Comparison of ENCODE assay signal across 8 mouse cellular contexts in genomic region chr14:21741786-21742185, GRCm38 (mm10). TPM values are rescaled to one million over a fixed set of nuclear protein-coding genes. Genes with fewer than 3 reads are reported as not detected.
DNase-seq lines count a peak whose midpoint lies in the region; ATAC-seq and TF ChIP-seq lines count a peak whose summit lies in the region.

No protein-coding gene starts in this region.

- no peak overlapping the region for H3K9ac ChIP-seq in hindbrain, embryonic 12.5 days
- H3K9ac ChIP-seq in lung, postnatal 0 days (replicated peaks; ENCODE audit: low read depth), result no peak overlapping the region

- in situ Hi-C loops in Patski (cut with MboI; ENCODE audit: low pct_unique_long_range_greater_than_20kb), result no loop called here

- H3K4me2 ChIP-seq in hindbrain, embryonic 12.5 days (replicated peaks), result no peak overlapping the region
- H3K4me2 ChIP-seq in lung, postnatal 0 days (replicated peaks; ENCODE audit: low read depth, low read length), result no peak overlapping the region

- peak; percentile 12 for ATAC-seq in Patski
- peak; percentile 78 for ATAC-seq in hindbrain, embryonic 12.5 days (ENCODE audit: low FRiP score)
- peak; percentile 77 for ATAC-seq in lung, postnatal 0 days

- CTCF ChIA-PET in Patski (lab: Charles Lee), result interaction anchor here (0.6 to 3.4 kb wide), 16 partner anchors 10 to 621 kb away, joined by 3 to 37 read pairs (median 4); partner anchors contain the start of gene Dusp13

- WGBS in hindbrain, embryonic 12.5 days, result 15% methylated on average over 4 of the region's 4 CpGs
- WGBS in lung, postnatal 0 days, result 16% methylated on average over 4 of the region's 4 CpGs

- POLR2A ChIA-PET in Patski (lab: Charles Lee), result interaction anchor here (0.5 kb wide), 1 partner anchor 608 kb away, joined by 3 read pairs; no protein-coding TSS in a partner anchor

- TF ChIP-seq EP300 in lung, postnatal 0 days (IDR thresholded peaks at IDR 0.05), result no peak

- no peak overlapping the region for H3K4me3 ChIP-seq in hindbrain, embryonic 12.5 days
- H3K4me3 ChIP-seq in lung, postnatal 0 days (ENCODE audit: low read depth, low read length), result no peak overlapping the region

- no peak overlapping the region for H3K27ac ChIP-seq in hindbrain, embryonic 12.5 days
- no peak overlapping the region for H3K27ac ChIP-seq in lung, postnatal 0 days (ENCODE audit: low read length)

- no peaks in the 10 kb centered on the region for H3K27me3 ChIP-seq in Patski
- peaks cover 7% of the 10 kb centered on the region; the same call in 1 of the 2 replicates for H3K27me3 ChIP-seq in hindbrain, embryonic 12.5 days
- no peaks in the 10 kb centered on the region for H3K27me3 ChIP-seq in lung, postnatal 0 days (replicated peaks; ENCODE audit: insufficient read depth, low read length)

- H3K9me3 ChIP-seq in hindbrain, embryonic 12.5 days (replicated peaks), result no peaks in the 10 kb centered on the region
- no peaks in the 10 kb centered on the region for H3K9me3 ChIP-seq in lung, postnatal 0 days (ENCODE audit: low read length)

- no peaks in the 10 kb centered on the region for H3K36me3 ChIP-seq in hindbrain, embryonic 12.5 days
- H3K36me3 ChIP-seq in lung, postnatal 0 days (ENCODE audit: insufficient read depth, low read length), result no peaks in the 10 kb centered on the region

- no peak for DNase-seq in Patski (ENCODE audit: low read depth, low spot score)
- DNase-seq in cerebellum, postnatal 10 days, result peak; percentile 92 to 94
- peak; percentile 59 to 85 for DNase-seq in frontal cortex, postnatal 14 days (ENCODE audit: low spot score in 2 of 2)
- DNase-seq in layer of hippocampus, adult 9-11 months, result peak; percentile 78
- DNase-seq in lung, postnatal 0 days (ENCODE audit: low spot score), result peak; percentile 80
- peak; percentile 82 for DNase-seq in ovary, postnatal 14 days (ENCODE audit: low spot score)
- peak; percentile 29 to 77 for DNase-seq in thymus, postnatal 10 days (ENCODE audit: low spot score in 2 of 2)

- H3K4me1 ChIP-seq in hindbrain, embryonic 12.5 days, result no peaks in the 10 kb centered on the region
- no peaks in the 10 kb centered on the region for H3K4me1 ChIP-seq in lung, postnatal 0 days (ENCODE audit: insufficient read depth, low read depth, low read length)

- no peak for TF ChIP-seq CTCF in Patski (IDR thresholded peaks at IDR 0.05)
- peak; percentile 97 for TF ChIP-seq CTCF in lung, postnatal 0 days (IDR thresholded peaks at IDR 0.05)

RNA-seq across cellular contexts. Expression of gene Samd8, which starts 8.5 kb away (rescaled TPM):
- polyA plus RNA-seq in Patski (2021), result 26.1 TPM
- 15.9 and 19.0 TPM in 2 replicates for polyA plus RNA-seq in hindbrain, embryonic 12.5 days (2016; fragmentation: Nextera tagmentation; extraction: Ambion mirVana)
- polyA plus RNA-seq in lung, postnatal 0 days (2015; fragmentation: Nextera tagmentation; extraction: Ambion mirVana), result 7.1 and 8.1 TPM in 2 replicates

RNA-seq across cellular contexts. Expression of gene Dusp13, which starts 9.2 kb away (rescaled TPM):
- polyA plus RNA-seq in Patski (2021), result 0.36 TPM
- polyA plus RNA-seq in hindbrain, embryonic 12.5 days (2016; fragmentation: Nextera tagmentation; extraction: Ambion mirVana), result 0.43 TPM in 1 of 2 replicates, not detected in the other
- 0.20 and 0.29 TPM in 2 replicates for polyA plus RNA-seq in lung, postnatal 0 days (2015; fragmentation: Nextera tagmentation; extraction: Ambion mirVana)

RNA-seq across cellular contexts. Expression of gene Dupd1, which starts 27.4 kb away (rescaled TPM):
- polyA plus RNA-seq in Patski (2021), result not detected
- polyA plus RNA-seq in hindbrain, embryonic 12.5 days (2016; fragmentation: Nextera tagmentation; extraction: Ambion mirVana), result 0.25 and 0.31 TPM in 2 replicates
- polyA plus RNA-seq in lung, postnatal 0 days (2015; fragmentation: Nextera tagmentation; extraction: Ambion mirVana), result 0.16 and 0.24 TPM in 2 replicates

Comparison
In these comparisons a context has a peak if more than half of its experiments do, and no peak if none do; other contexts are left out.
1. ATAC-seq: peak in every context shown above with its lines; median percentile 78 in hindbrain, embryonic 12.5 days; 77 in lung, postnatal 0 days; 12 in Patski.